Mouse (Mus musculus) cerebellum, adult 2 months (tissue): ENCODE results near the gene Psmc1.

Experiments used
- CTCF ChIP-seq: fragments of 200-500 bp; IDR thresholded peaks from 2 replicates; pipeline ENCODE4 v1.5.1; 2011; ENCODE audit warnings: low read depth, mild to moderate bottlenecking, control low read depth, low read length, moderate library complexity, borderline replicate concordance; ENCODE audit not compliant: insufficient read depth
- POLR2A ChIP-seq: fragments of 200-500 bp; IDR thresholded peaks from 2 replicates; pipeline ENCODE4 v1.6.1; 2011; ENCODE audit warnings: low read length, control low read depth, borderline replicate concordance; ENCODE audit not compliant: insufficient read depth

DNA sequence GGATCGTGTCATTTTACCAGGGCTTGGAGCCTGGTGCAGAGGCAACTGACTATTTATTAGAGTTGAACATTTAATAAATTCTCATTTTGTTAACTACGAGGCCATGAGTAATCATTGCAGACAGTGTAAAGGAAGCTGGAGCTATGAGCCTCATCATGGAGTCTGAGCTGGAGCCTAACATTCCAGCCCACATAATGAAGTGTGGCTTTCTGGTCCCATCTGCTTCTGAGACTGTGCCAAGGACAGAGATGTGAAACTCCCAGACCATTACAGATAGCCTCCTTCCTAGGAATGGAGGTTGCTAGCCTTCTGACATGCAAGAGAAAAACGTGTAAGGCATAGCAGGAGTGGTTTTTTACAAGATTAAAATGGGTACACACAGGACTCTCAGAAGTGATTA is 47.4 kb upstream of the Psmc1 start:
- TF ChIP-seq POLR2A (no peak), CTCF (no peak)
